Mouse (Mus musculus) hindbrain, embryonic 16.5 days (tissue): ENCODE results near the gene Dhrs9. TPM values are rescaled to one million over a fixed set of nuclear protein-coding genes. Genes with fewer than 3 reads are reported as not detected.
"Not testable (repeated sequence)": the region's sequence is repeated elsewhere in the genome, so short reads cannot be mapped to it uniquely, and the experiment has no call there.

Experiments used
- ATAC-seq: fragments of 200-750 bp; cut with Nextera tagmentation; 2 replicates; pipeline ENCODE4 v1.8.0; 2017; ENCODE audit warnings: moderate TSS enrichment, moderate library complexity
- H3K27ac ChIP-seq: fragments of 300-500 bp; sonication (generic); 2 replicates; pipeline ENCODE4 v1.5.1; 2014; ENCODE audit warnings: low read depth, mild to moderate bottlenecking, control low read depth, low read length, moderate library complexity
- H3K27me3 ChIP-seq: fragments of 300-500 bp; sonication (generic); replicated peaks from 2 replicates; pipeline ENCODE4 v1.6.1; 2014; ENCODE audit warnings: low read length; ENCODE audit not compliant: control insufficient read depth, insufficient read depth
- H3K36me3 ChIP-seq: fragments of 300-500 bp; sonication (generic); 2 replicates; pipeline ENCODE4 v1.6.1; 2014; ENCODE audit warnings: mild to moderate bottlenecking, low read length, moderate library complexity, mixed read lengths; ENCODE audit not compliant: control insufficient read depth, insufficient read depth
- H3K4me1 ChIP-seq: fragments of 300-500 bp; sonication (generic); 2 replicates; pipeline ENCODE4 v1.6.1; 2014; ENCODE audit warnings: low read depth, low read length; ENCODE audit not compliant: control insufficient read depth, insufficient read depth
- H3K4me2 ChIP-seq: fragments of 300-500 bp; sonication (generic); 2 replicates; pipeline ENCODE4 v1.6.1; 2014; ENCODE audit warnings: mild to moderate bottlenecking, low read length, control low read depth, moderate library complexity
- H3K4me3 ChIP-seq: fragments of 300-500 bp; sonication (generic); 2 replicates; pipeline ENCODE4 v1.5.1; 2014; ENCODE audit warnings: mild to moderate bottlenecking, low read length, control low read depth, moderate library complexity
- H3K9ac ChIP-seq: fragments of 300-500 bp; sonication (generic); 2 replicates; pipeline ENCODE4 v1.6.1; 2014; ENCODE audit warnings: low read depth, mild to moderate bottlenecking, control low read depth, low read length, moderate library complexity
- H3K9me3 ChIP-seq: fragments of 300-500 bp; sonication (generic); 2 replicates; pipeline ENCODE4 v1.6.1; 2014; ENCODE audit warnings: mild to moderate bottlenecking, low read length, moderate library complexity; ENCODE audit not compliant: control insufficient read depth
- WGBS: fragments of 180-500 bp; shearing (Covaris S2); extraction: QIAGEN DNeasy Blood & Tissue Kit; methylation state at CpG from one replicate; pipeline ENCODE4 v1.1.7; 2014; 5-methylcytosine and 5-hydroxymethylcytosine counted together
- polyA plus RNA-seq: library from polyadenylated mRNA; unstranded; fragments of >200 nt; fragmentation: Nextera tagmentation; extraction: Ambion mirVana; gene quantifications from 2 replicates; pipeline ENCODE4 v1.2.1, GENCODE M21; 2015

Dhrs9 gene
- 0.04 TPM in 1 of 2 replicates, not detected in the other for polyA plus RNA-seq

DNA sequence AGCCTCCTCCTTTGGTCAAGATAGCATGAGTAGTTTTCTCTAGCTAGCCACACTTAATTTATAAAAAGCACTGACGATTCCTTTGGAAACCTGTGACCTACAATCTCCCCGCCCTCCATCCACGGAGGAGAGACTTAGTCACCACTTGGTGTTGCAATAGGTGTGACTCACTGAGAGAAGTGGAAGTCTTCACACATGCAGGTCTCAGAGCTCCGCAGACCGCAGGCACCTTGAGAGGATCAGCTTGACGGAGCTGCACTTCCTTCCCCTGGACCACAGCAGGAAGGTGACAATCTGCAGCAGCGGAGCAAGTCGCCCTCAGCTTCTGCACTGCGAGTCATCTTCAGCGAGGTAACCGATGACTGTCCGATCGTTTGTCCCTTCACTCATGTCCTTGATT lies at the start of gene Dhrs9:
Gene Dhrs9, plus strand, starts transcription at position 165 of the 400 bp plus-strand sequence.
- no peak within 1 kb of the TSS for H3K4me2 ChIP-seq
- no peaks in the 10 kb centered on the region for H3K4me1 ChIP-seq
- no peak within 1 kb of the TSS for H3K4me3 ChIP-seq
- no peaks in the 10 kb centered on the region for H3K9me3 ChIP-seq
- 86% methylated on average over 13 of the region's 13 CpGs for WGBS
- no peak within 1 kb of the TSS for H3K27ac ChIP-seq
- H3K27me3 ChIP-seq: no peaks in the 10 kb centered on the region
- H3K36me3 ChIP-seq: no peaks in the 10 kb centered on the region
- no peak for ATAC-seq
- no peak within 1 kb of the TSS for H3K9ac ChIP-seq

DNA sequence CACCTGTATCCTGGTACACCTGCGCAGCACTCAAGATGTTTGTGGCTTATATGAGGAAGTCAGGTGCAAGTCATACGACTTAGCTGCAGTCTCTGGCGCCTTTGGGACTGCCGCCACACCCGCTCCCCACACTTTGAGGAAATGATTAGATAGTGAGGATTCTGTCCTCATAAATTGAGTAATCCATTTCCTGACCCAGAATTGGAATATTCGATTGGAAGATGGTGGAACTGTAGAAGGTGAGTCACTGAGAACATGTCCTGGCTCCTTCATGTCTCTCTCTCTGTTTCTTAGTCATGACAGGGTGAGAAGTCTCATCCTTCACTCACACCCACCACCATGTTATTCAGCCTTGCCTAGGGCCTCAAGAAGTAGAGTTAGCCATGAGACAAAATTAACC lies 48.7 kb upstream of the Dhrs9 start:
- WGBS: 92% methylated on average over 5 of the region's 6 CpGs
- not testable (repeated sequence) for ATAC-seq, H3K36me3 ChIP-seq, H3K4me1 ChIP-seq, H3K4me2 ChIP-seq, H3K27ac ChIP-seq, H3K4me3 ChIP-seq, H3K9me3 ChIP-seq, H3K27me3 ChIP-seq, H3K9ac ChIP-seq

DNA sequence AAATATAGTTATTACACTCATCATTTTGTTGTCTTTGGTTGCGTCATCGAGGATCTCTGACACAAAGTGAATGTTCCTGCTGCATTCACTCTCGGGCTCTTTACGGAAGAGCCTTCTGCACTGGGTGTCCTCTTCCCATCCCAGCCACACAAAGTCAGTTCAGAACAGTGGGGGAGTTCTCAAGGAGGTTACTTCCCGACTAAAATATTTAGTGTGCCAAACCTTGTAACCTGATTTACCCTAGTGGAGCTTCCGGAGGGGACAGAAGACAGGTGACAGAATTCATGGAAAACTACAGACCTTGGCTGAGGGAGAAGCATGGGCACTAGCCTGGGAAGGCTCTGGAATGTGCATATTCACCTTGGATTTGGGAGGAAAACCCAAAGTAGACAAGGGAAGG lies 38.7 kb upstream of the Dhrs9 start:
- H3K4me1 ChIP-seq: no peaks in the 10 kb centered on the region
- H3K4me3 ChIP-seq: no peak overlapping the region
- no peaks in the 10 kb centered on the region for H3K27me3 ChIP-seq
- H3K9ac ChIP-seq: no peak overlapping the region
- H3K9me3 ChIP-seq: no peaks in the 10 kb centered on the region
- no peak overlapping the region for H3K4me2 ChIP-seq
- no peaks in the 10 kb centered on the region for H3K36me3 ChIP-seq
- no peak for ATAC-seq
- no peak overlapping the region for H3K27ac ChIP-seq
- WGBS: 94% methylated on average over 6 of the region's 6 CpGs

DNA sequence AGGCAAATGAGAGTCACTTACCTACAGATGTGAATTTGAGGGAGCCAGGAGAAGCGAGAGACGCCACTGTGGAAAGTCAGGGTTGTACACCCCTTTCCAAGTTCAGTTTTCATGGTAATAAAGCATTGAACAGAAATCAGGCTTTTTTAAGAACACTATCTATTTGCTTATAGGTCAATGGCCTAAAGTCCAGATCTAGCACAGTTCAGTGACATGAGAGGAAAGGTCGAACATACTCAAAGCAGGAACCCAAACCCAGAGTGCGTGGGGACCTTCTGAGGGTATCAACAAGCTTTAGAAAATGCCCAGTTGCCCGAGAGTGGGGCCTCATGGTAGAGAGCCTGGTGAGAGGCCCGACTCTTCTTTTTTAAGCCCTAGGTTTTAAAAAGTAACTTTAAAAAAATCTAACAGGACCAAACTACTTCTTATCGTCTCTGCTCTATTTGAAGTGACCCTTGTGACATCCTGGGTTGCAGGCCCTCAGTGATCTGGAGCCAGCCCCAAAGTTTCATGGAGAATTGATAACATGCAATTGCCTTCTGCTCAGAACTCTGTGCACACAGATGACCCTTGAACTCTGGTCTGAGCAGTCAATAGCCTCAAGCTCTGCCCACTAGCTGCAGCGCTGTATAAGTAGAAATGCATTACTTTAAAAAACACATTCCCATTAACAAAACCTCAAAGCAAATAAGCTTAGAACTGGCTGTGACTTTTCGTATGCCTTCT lies 37.6 kb upstream of the Dhrs9 start, which contains the start of gene Abcb11:
Gene Abcb11, minus strand, starts transcription at position 121 of the 726 bp plus-strand sequence.
- WGBS: 91% methylated on average over 9 of the region's 9 CpGs

DNA sequence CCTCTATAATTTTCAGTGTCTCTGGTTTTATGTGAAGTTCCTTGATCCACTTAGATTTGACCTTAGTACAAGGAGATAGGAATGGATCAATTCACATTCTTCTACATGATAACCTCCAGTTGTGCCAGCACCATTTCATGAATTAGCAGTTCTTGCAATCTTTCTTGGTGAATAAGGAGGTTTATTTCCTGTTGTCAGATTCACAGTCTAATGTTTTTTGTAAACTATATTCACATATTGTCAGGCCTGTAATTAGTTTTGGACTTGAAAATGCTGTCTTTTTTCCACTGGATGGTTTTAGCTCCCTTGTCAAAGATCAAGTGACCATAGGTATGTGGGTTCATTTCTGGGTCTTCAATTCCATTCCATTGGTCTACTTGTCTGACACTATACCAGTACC lies 24.8 kb upstream of the Dhrs9 start:
- H3K36me3 ChIP-seq, H3K27ac ChIP-seq, H3K9ac ChIP-seq, H3K4me3 ChIP-seq, H3K4me2 ChIP-seq, H3K4me1 ChIP-seq, H3K27me3 ChIP-seq, H3K9me3 ChIP-seq: not testable (repeated sequence)
- ATAC-seq: peak; percentile 100

More for the DNA sequence above, 37.6 kb upstream of the Dhrs9 start, which contains the start of gene Abcb11:
- no peaks in the 10 kb centered on the region for H3K36me3 ChIP-seq
- H3K4me1 ChIP-seq: no peaks in the 10 kb centered on the region
- H3K4me3 ChIP-seq: no peak within 1 kb of the TSS
- H3K4me2 ChIP-seq: no peak within 1 kb of the TSS
- H3K9ac ChIP-seq: no peak within 1 kb of the TSS
- no peak for ATAC-seq
- no peak within 1 kb of the TSS for H3K27ac ChIP-seq
- H3K9me3 ChIP-seq: no peaks in the 10 kb centered on the region
- H3K27me3 ChIP-seq: no peaks in the 10 kb centered on the region

DNA sequence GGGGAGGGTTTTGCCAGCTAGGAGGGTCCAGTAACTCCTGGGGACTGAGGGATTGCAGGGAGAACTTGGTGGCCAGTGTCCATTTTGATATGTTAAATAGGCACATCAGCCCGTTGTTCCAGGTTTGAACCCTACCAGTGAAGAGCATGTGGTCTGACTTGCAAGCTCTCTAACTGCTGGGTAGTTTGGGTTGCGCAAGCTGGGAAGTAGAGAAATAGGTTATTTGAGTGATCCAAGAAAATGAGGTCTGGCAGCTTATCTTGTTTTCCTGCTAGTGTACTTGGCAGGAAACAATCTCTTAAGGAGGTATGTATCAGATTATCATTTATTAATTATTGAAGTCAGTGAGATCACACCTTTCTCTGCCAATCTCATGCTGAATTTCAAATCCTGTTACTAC lies 15.4 kb upstream of the Dhrs9 start:
- no peaks in the 10 kb centered on the region for H3K4me1 ChIP-seq
- 89% methylated on average over 2 of the region's 2 CpGs for WGBS
- no peaks in the 10 kb centered on the region for H3K36me3 ChIP-seq
- H3K4me3 ChIP-seq: no peak overlapping the region
- no peak for ATAC-seq
- H3K9me3 ChIP-seq: no peaks in the 10 kb centered on the region
- no peak overlapping the region for H3K27ac ChIP-seq
- H3K27me3 ChIP-seq: no peaks in the 10 kb centered on the region
- H3K4me2 ChIP-seq: no peak overlapping the region
- no peak overlapping the region for H3K9ac ChIP-seq

DNA sequence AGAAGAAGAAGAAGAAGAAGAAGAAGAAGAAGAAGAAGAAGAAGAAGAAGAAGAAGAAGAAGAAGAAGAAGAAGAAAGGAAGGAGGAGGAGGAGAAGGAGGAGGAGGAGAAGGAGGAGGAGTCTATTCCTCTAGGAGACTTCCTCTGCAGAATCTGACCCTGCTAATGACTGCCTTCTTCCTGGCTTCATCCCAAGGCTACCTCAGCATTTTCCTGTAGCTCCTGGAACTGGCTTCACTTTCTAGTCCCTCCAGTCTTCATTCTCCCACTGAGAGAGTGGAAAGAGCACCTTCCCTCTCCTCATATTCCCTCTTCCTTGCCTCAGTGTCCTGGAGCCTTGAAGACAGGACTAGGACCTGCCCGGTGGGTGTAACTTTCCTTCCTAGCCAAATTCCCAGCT lies 15.0 kb upstream of the Dhrs9 start:
- no peaks in the 10 kb centered on the region for H3K36me3 ChIP-seq
- no peak overlapping the region for H3K9ac ChIP-seq
- no peak for ATAC-seq
- H3K27ac ChIP-seq: no peak overlapping the region
- H3K27me3 ChIP-seq: no peaks in the 10 kb centered on the region
- no peak overlapping the region for H3K4me3 ChIP-seq
- no peaks in the 10 kb centered on the region for H3K4me1 ChIP-seq
- WGBS: 100% methylated on average over 1 of the region's 1 CpGs
- no peaks in the 10 kb centered on the region for H3K9me3 ChIP-seq
- H3K4me2 ChIP-seq: no peak overlapping the region

DNA sequence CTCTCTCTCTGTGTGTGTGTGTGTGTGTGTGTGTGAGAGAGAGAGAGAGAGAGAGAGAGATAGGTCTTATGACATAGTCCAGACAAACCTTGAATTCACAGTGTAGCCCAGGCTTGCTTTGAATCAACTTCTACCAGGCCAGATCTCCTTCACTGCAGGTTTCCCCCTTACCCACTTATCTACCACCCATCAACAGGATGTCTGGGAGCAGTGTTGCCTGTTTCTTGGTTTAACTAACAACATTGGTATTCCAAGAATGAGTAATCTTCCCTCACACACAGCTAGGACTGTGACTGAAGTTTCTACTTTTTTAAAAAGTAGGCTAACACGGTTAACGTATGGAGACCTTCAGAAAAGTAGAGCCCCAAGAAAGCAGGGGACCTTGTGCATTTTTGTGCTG lies 3.5 kb upstream of the Dhrs9 start:
- Histone ChIP-seq H3K4me1 (no peaks in the 10 kb centered on the region), H3K27me3 (no peaks in the 10 kb centered on the region), H3K9me3 (no peaks in the 10 kb centered on the region), H3K36me3 (no peaks in the 10 kb centered on the region), H3K27ac (no peak overlapping the region), H3K4me2 (no peak overlapping the region), H3K9ac (no peak overlapping the region), H3K4me3 (no peak overlapping the region)
- no peak for ATAC-seq
- 91% methylated on average over 2 of the region's 2 CpGs for whole genome bisulfite sequencing

DNA sequence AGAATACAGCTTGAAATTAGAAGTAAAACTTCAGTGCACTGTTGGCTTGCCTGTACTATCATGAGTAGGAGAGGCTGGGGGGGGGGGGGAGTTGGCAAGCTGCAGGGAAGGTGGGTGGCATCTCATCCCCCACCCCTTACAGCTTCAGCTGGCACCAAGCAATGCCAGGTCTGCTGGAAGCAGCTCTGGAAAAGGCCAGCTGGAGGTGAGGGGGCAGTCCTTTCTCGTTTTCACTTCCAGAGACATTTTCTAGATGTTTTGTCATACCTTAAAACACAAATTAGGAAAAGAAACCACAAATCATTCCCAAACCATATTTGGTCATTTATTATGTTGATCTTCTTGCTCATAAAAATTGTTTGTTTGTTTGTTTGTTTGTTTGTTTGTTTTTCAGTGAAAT lies 444 bp upstream of the Dhrs9 start:
- Histone ChIP-seq H3K27ac (no peak overlapping the region), H3K9ac (no peak overlapping the region), H3K9me3 (no peaks in the 10 kb centered on the region), H3K4me3 (no peak overlapping the region), H3K4me2 (no peak overlapping the region), H3K4me1 (no peaks in the 10 kb centered on the region), H3K27me3 (no peaks in the 10 kb centered on the region), H3K36me3 (no peaks in the 10 kb centered on the region)
- ATAC-seq: no peak
- 67% methylated on average over 1 of the region's 1 CpGs for WGBS
